Mouse (Mus musculus) intestine, embryonic 14.5 days (tissue): ENCODE data around the gene Ccdc186. TPM values are rescaled to one million over a fixed set of nuclear protein-coding genes. Genes with fewer than 3 reads are reported as not detected.

Experiments
- ATAC-seq: fragments of 200-750 bp; cut with Nextera tagmentation; replicated peaks from 2 replicates; pipeline ENCODE4 v1.8.0; 2017; ENCODE audit warnings: low read depth, moderate number of reproducible peaks, moderate TSS enrichment, moderate library complexity; ENCODE audit not compliant: low FRiP score, low TSS enrichment
- DNase-seq: peaks from one replicate; pipeline ENCODE4 v3.0.0-alpha.2; 2018; ENCODE audit warnings: low spot score
- H3K27ac ChIP-seq: fragments of 300-500 bp; sonication (generic); 2 replicates; pipeline ENCODE4 v1.5.1; 2014; ENCODE audit warnings: low read depth, mild to moderate bottlenecking, control low read depth
- H3K27me3 ChIP-seq: fragments of 300-500 bp; sonication (generic); replicated peaks from 2 replicates; pipeline ENCODE4 v1.6.1; 2014; ENCODE audit warnings: low read length, control low read depth; ENCODE audit not compliant: control insufficient read depth, insufficient read depth
- H3K36me3 ChIP-seq: fragments of 300-500 bp; sonication (generic); 2 replicates; pipeline ENCODE4 v1.6.1; 2014; ENCODE audit warnings: low read length, control low read depth; ENCODE audit not compliant: control insufficient read depth, insufficient read depth
- H3K4me1 ChIP-seq: fragments of 300-500 bp; sonication (generic); replicated peaks from 2 replicates; pipeline ENCODE4 v1.6.1; 2014; ENCODE audit warnings: low read length, control low read depth, mixed read lengths; ENCODE audit not compliant: control insufficient read depth, insufficient read depth
- H3K4me2 ChIP-seq: fragments of 300-500 bp; sonication (generic); 2 replicates; pipeline ENCODE4 v1.6.1; 2014; ENCODE audit warnings: low read length
- H3K4me3 ChIP-seq: fragments of 300-500 bp; sonication (generic); 2 replicates; pipeline ENCODE4 v1.5.1; 2014; ENCODE audit warnings: low read depth, low read length, control low read depth, mixed read lengths
- H3K9ac ChIP-seq: fragments of 300-500 bp; sonication (generic); 2 replicates; pipeline ENCODE4 v1.6.1; 2014; ENCODE audit warnings: mild to moderate bottlenecking, low read length
- H3K9me3 ChIP-seq: fragments of 300-500 bp; sonication (generic); 2 replicates; pipeline ENCODE4 v1.6.1; 2016; ENCODE audit warnings: low read length, control low read depth; ENCODE audit not compliant: control insufficient read depth
- WGBS: fragments of 180-500 bp; shearing (Covaris S2); extraction: QIAGEN DNeasy Blood & Tissue Kit; methylation state at CpG from one replicate; pipeline ENCODE4 v1.1.7; 2014; 5-methylcytosine and 5-hydroxymethylcytosine counted together
- polyA plus RNA-seq: library from polyadenylated mRNA; unstranded; fragments of >200 nt; fragmentation: Nextera tagmentation; extraction: Ambion mirVana; gene quantifications from 2 replicates; pipeline ENCODE4 v1.2.1, GENCODE M21; 2014

The Ccdc186 gene
- polyA plus RNA-seq, 1 experiment from 2014 or later, result 17.5 TPM

- DNase-seq (no peak), ATAC-seq (no peak)
- no peaks in the 10 kb centered on the region for H3K9me3 ChIP-seq
- H3K36me3 ChIP-seq, result no peaks in the 10 kb centered on the region
- no peak overlapping the region for H3K27ac ChIP-seq
- H3K4me1 ChIP-seq, result no peaks in the 10 kb centered on the region
- H3K9ac ChIP-seq, result no peak overlapping the region
- no peaks in the 10 kb centered on the region for H3K27me3 ChIP-seq
- no peak overlapping the region for H3K4me3 ChIP-seq
- H3K4me2 ChIP-seq, result no peak overlapping the region
- WGBS, result 64% methylated on average over 9 of the region's 9 CpGs
Observed at GRCm38 (mm10) chr19:56829267-56829666, 7.3 kb upstream of the Ccdc186 start.

- Histone ChIP-seq H3K27me3 (no peaks in the 10 kb centered on the region), H3K9me3 (no peaks in the 10 kb centered on the region), H3K9ac (no peak overlapping the region), H3K4me3 (no peak overlapping the region), H3K4me1 (no peaks in the 10 kb centered on the region), H3K27ac (no peak overlapping the region), H3K36me3 (no peaks in the 10 kb centered on the region), H3K4me2 (no peak overlapping the region)
- 83% methylated on average over 11 of the region's 11 CpGs for WGBS
- ATAC-seq, result no peak
- DNase-seq, result no peak
Observed at GRCm38 (mm10) chr19:56828305-56828704, 6.3 kb upstream of the Ccdc186 start.

GRCm38 (mm10) chr19:56826047-56826631 is 4.1 kb upstream of the Ccdc186 start, which contains the start of gene Tdrd1:
TSS of gene Tdrd1 (plus strand) at chr19:56826209.
- Histone ChIP-seq H3K9me3 (no peaks in the 10 kb centered on the region), H3K36me3 (no peaks in the 10 kb centered on the region), H3K9ac (0 out of 2 replicates have a peak within 1 kb of the TSS, but pooled peaks have one; percentile 10), H3K4me1 (peaks cover 3% of the 10 kb centered on the region; the same call in 1 of the 2 replicates), H3K27me3 (no peaks in the 10 kb centered on the region), H3K4me2 (peak within 1 kb of the TSS; percentile 42), H3K4me3 (no peak within 1 kb of the TSS; the same call in 1 of the 2 replicates), H3K27ac (no peak within 1 kb of the TSS)
- peak; percentile 67 for DNase-seq
- 58% methylated on average over 44 of the region's 44 CpGs for WGBS
- ATAC-seq, result no peak

GRCm38 (mm10) chr19:56822448-56822836 is 452 bp upstream of the Ccdc186 start:
- WGBS, result 18% methylated on average over 10 of the region's 10 CpGs

GRCm38 (mm10) chr19:56821040-56821797 is 771 bp downstream of the Ccdc186 start:
- no peak for DNase-seq
- H3K36me3 ChIP-seq, result no peaks in the 10 kb centered on the region
- 9% methylated on average over 22 of the region's 22 CpGs for WGBS
- H3K4me3 ChIP-seq, result peak overlapping the region; percentile 74
- H3K27me3 ChIP-seq, result no peaks in the 10 kb centered on the region
- peak overlapping the region; percentile 59 for H3K9ac ChIP-seq
- H3K4me2 ChIP-seq, result peak overlapping the region; percentile 83
- H3K4me1 ChIP-seq, result peaks cover 30% of the 10 kb centered on the region
- no peak for ATAC-seq
- peak overlapping the region; percentile 11 for H3K27ac ChIP-seq
- H3K9me3 ChIP-seq, result no peaks in the 10 kb centered on the region

More at GRCm38 (mm10) chr19:56822448-56822836, 452 bp upstream of the Ccdc186 start:
- Histone ChIP-seq H3K27ac (peak overlapping the region; percentile 39; the same call in 1 of the 2 replicates), H3K36me3 (no peaks in the 10 kb centered on the region), H3K4me2 (peak overlapping the region; percentile 83), H3K27me3 (no peaks in the 10 kb centered on the region), H3K4me1 (peaks cover 23% of the 10 kb centered on the region), H3K9ac (peak overlapping the region; percentile 41; the same call in 1 of the 2 replicates), H3K4me3 (peak overlapping the region; percentile 74), H3K9me3 (no peaks in the 10 kb centered on the region)
- DNase-seq, result no peak
- ATAC-seq, result peak; percentile 56

- DNase-seq, result no peak
- Histone ChIP-seq H3K27me3 (no peaks in the 10 kb centered on the region), H3K4me3 (no peak overlapping the region), H3K9me3 (no peaks in the 10 kb centered on the region), H3K4me2 (peak overlapping the region; percentile 34), H3K36me3 (peaks cover 6% of the 10 kb centered on the region), H3K27ac (peak overlapping the region; percentile 7), H3K9ac (no peak overlapping the region), H3K4me1 (peaks cover 30% of the 10 kb centered on the region)
- no peak for ATAC-seq
- WGBS, result 26% methylated on average over 14 of the region's 14 CpGs
Observed at GRCm38 (mm10) chr19:56817851-56818526, 4.0 kb downstream of the Ccdc186 start.

- Histone ChIP-seq H3K4me1 (peaks cover 16% of the 10 kb centered on the region), H3K4me3 (no peak overlapping the region), H3K9ac (no peak overlapping the region), H3K27ac (no peak overlapping the region), H3K36me3 (peaks cover 38% of the 10 kb centered on the region), H3K9me3 (no peaks in the 10 kb centered on the region), H3K27me3 (no peaks in the 10 kb centered on the region), H3K4me2 (no peak overlapping the region)
- 88% methylated on average over 4 of the region's 4 CpGs for WGBS
- DNase-seq, result no peak
- ATAC-seq, result no peak
Observed at GRCm38 (mm10) chr19:56813360-56813759, 8.6 kb downstream of the Ccdc186 start.

GRCm38 (mm10) chr19:56811590-56811989 is 10.4 kb downstream of the Ccdc186 start:
- WGBS, result 48% methylated on average over 9 of the region's 9 CpGs

More at GRCm38 (mm10) chr19:56811590-56811989, 10.4 kb downstream of the Ccdc186 start:
- ATAC-seq, result no peak
- Histone ChIP-seq H3K9me3 (no peaks in the 10 kb centered on the region), H3K4me1 (no peaks in the 10 kb centered on the region), H3K27ac (no peak overlapping the region), H3K4me2 (no peak overlapping the region), H3K4me3 (no peak overlapping the region), H3K9ac (no peak overlapping the region), H3K36me3 (peaks cover 54% of the 10 kb centered on the region), H3K27me3 (no peaks in the 10 kb centered on the region)
- peak; percentile 68 for DNase-seq
